Mouse (Mus musculus) monocyte, adult 5-6 weeks (primary cell): ENCODE results near the gene Creb3l1. TPM values are rescaled to one million over a fixed set of nuclear protein-coding genes. Genes with fewer than 3 reads are reported as not detected.

Source experiments
- ATAC-seq: fragments of 153-309, 156-312 bp; replicated peaks from 2 replicates; pipeline ENCODE4 v1.8.0; 2017; ENCODE audit warnings: mild to moderate bottlenecking; ENCODE audit not compliant: low TSS enrichment, insufficient number of reproducible peaks, severe bottlenecking, poor library complexity, low FRiP score
- total RNA-seq: library from RNA; stranded (forward); fragments of 200-1000, 200-491, 200-594 nt; gene quantifications from 3 replicates; pipeline ENCODE4 v1.2.3, GENCODE M21; 2017

Gene Creb3l1
- total RNA-seq, 1 experiment from 2014 or later, result not detected

DNA sequence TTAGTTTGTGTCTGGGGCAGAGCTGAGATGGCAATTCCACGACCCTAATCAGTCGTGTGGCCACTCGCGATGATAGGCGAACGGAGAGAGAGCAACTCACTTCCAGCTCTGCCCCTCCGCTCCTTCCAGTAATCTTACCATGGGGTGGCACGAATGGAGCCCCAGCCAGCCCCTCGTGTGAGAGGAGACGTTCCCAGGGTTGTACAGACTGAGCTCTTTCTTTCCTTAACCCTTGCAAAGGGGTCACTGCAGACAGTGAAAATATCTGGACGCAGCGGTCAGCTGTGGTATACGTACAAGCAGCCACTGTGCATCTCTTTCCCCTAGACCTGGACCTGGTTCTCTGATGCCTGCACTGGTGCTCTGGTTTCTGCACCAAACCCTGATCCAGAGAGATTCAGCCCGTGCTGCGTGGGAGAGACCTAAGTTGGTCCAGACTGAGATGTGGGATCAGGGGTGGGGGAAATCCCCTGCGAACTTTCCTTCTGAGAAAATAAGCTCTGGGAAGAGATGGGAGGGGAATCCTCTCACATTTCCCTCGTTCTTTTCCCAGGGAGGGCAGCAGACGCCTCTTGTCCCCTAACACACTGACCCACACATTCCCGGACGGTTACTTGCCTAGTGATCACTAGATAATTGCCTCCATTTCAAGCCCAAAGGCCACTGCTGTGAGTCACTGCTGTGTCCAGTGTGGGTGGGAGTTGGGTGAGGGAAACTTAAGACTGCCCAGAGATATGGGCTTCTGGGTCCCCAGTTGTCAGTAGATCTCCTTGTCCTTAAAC lies 15.5 kb downstream of the Creb3l1 start:
- no peak for ATAC-seq

DNA sequence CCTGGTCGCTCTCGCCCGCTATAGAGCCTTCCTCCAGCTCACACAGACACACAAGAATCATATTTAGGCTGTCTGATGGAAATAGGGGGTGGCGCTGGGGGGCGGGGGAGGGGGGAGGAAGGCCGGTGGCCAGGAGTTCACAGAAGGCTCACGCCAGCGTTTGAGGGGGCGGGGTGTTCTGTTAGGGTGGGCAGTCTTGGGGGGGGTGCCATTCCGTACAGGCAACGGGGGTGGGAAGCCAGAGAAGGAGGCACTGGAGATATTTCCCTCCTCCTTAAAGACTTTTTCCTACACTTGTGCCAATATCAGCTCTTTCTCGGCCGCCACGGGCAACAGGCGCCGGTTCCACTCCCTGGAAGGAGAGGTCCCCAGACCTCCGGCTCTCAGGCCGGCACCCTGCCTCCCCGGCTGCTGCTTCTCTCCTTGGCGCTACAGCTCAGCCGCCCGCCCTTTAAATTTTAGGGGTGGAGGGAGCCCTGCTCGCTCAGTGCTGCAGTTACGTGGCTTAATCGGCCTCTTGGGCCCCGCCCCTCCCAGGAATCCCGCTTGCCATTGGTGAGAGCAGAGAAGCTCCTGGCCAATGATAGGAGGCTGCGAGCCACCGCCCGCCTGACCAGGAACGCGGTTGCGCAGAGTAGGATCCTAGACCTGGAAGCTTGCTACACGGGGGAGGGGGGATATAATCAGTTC lies 16.2 kb downstream of the Creb3l1 start:
- ATAC-seq, result peak; percentile 97

DNA sequence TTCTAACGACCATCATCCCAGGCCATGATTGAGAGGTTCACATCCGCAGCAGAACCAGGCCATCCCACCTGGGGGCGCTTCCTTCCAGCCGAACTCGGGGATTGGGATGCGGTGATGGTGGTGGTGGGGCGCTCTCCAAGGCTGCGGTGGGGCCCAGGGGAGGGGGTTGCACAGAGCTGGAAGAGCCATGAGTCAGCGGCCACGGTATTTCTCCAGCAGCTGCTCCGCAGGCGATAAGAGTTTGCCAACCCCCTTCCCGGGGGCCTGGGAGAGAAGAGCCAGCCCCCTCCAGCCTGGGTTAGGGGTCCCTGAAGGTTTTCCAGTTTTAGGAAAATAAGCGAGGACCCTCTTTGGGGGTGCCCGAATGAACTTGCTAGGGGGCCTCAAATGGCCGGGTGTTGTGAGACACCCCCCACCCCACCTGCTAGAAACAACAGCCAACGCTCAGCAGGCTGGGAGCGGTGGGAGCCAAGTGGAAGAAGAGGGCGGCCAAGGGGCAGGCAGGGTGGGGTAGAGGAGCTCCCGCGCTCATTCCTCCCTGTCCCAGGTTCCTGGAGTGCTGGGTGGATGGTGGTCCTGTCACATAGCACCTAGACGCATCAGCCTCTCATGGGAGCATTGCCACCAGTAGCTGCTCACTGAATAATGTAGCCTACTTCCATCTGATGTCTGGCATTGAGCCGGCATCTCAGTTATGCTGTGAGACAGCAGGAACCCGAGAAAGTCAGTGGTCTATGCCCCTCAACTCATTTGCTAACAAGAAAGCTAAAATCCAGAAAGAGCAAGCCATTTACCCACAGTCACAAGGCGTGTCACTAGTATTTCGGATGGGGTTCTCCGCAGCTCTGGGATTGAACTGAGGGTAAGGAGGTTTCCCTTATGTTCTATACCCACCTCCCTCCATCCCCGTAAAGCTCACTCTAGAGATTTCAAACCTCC lies 17.1 kb downstream of the Creb3l1 start:
- no peak for ATAC-seq

DNA sequence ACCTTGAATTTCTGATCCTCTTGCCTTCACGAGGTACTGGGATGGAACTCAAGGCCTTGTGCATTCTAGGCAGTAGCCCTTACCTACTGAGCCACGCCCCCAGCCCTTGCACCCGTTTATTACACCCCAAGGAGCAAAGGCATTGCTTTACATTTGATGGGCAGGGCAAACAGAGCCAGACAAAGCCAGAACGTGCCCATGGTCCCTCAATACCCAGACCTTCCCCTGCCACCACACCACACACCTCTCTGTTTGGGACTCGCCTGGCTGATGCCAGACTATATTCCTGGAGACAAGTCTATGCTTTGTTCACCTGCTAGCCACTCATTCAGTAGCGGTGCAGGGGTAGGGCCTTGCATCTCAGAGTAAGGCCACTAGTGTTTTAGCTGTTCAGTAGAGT lies 17.8 kb downstream of the Creb3l1 start:
- ATAC-seq, result no peak

DNA sequence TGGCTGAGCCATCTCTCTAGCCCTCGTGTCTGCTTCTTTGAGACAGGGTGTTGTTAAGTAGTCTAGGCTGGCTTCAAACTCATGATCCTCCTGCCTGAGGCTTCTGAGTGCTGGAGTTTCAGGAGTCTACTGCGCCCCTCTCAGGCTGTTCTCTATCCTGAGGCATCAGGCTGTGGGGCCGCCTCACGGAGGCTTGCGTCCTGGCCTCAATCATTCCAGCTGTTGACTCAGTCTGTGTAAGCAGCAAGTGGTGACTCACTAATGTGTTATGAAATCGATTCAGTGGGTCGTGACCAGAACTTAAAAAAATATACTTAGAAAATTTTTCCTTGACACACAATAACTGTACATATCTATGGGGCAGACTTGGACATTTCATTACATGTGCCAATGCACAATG lies 19.7 kb downstream of the Creb3l1 start:
- no peak for ATAC-seq

DNA sequence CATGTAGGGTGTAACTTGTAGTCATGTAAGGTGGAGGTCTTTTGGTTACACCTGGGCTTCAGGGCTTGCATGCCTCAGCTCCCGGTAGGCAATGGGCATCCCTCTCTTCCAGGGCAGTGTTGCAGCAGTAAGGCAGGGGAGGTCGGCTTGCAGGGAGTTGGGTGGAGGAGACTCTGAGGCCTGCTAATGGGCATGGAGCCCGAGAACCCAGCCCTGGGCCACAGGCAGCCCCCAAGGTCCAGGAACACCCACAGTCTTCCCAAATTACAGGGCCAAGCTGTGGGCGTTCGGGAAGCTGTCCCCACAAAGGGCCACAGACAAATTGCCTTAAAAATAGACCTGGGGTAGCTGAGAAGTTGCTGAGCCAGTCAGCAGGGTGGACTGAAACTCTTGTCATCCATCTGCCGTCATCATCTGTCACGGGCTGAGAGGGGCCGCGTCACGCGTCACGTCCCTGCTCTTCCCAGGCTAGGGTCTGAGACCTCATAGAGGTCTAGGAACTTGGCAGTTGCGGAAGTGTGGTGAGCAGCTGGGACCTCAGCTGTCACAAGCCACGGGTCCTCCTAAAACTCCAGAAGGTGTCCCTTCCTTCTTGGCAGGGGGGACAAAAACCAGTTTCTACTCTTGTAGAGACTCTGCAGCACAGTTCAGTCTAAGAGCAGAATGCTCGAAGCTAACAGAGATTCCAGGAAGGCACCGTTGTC lies 26.2 kb downstream of the Creb3l1 start:
- no peak for ATAC-seq

DNA sequence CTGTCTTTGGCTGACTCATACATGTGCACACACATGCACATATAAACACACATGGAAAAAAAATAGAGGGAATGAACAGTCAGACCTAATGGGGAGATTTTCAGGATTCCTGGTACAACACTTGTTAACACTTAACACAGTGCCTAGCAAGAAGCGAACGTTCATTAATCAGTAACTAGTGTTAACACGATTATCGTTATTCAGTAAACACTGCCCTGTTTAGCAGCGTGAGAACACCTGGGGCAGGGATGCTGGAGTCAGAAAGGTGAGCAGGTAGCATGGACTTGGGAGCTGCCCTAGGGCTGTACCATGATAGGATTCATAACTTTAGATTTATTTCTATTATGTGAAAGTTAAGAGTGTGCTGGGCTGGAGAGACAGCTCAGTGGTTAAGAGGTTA lies 28.3 kb downstream of the Creb3l1 start:
- no peak for ATAC-seq

DNA sequence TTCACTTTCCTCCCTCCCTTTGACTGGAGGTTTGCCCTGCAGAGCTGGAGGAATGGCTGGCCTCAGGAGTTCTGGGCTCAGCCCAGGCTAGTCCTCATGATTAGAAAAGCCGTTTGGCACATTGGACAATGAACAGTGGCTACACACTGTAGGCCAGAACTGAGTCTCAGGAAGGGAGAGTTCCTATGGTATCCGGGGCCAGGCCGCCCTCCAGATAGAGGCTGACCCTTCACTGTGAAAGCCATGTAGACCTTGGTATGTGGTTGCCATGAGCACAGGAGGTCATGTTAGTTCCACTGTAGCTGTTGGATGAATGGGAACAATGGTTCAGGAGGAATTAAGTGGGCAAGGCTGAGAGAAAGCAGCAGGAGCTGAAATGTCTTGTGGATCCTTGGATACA lies 30.9 kb downstream of the Creb3l1 start:
- no peak for ATAC-seq

DNA sequence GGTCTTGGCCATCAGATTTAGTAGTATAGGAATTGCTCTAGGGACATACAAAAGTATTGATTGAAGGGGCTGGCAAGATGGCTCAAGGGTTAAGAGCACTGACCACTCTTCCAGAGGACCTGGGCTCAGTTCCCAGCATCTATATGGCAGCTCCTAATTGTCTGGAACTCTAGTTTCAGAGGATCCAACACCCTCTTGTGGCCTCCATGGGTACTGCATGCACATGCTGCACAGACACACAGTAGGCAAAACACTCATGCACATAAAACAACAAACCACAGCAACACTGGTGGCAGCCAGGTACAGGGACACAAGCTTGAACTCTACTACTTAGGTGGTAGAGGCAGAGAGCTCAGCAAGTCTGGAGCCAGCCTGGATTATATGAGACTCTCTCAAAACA lies 34.6 kb downstream of the Creb3l1 start:
- ATAC-seq, result no peak

DNA sequence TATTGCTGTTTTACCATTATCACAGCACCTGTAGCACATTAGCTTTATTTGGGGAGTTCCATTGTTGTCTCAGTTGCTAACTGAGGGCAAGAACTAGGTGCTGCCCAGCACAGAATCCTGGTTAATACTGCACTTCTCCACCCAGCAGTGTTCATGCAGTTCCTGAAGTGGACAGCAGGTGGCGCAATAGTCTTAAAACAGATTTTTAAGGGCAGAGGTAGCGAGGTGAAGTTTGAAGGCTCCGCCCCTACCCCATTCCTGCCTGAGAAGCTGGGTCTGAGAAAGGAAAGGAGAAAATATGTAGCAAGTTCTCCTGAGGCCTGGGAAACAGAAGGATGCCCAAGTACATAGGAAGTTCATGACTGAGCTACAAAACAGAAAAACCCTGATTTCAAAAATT lies 36.8 kb downstream of the Creb3l1 start:
- 0 out of 2 replicates have a peak, but pooled peaks have one; percentile 33 for ATAC-seq

DNA sequence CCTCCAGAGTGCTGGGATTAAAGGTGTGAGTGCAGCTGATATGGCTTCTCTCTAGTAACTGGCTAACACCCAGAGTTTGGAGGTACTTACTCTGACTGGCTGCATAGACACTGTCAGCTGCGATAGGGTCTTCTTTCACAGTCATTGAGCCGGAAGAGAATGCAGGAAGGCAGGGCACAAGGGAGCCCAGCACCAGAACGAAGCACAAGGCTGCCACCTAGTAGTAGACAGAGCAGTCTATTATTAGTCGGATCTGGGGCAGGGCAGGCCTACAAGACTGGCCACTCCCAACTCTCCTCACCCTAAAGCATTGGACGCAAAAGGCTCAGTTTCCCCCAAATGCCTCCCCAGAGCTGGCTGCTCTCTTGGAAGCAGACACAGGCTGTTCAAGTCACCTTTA lies 38.2 kb downstream of the Creb3l1 start:
- peak; percentile 46 for ATAC-seq

DNA sequence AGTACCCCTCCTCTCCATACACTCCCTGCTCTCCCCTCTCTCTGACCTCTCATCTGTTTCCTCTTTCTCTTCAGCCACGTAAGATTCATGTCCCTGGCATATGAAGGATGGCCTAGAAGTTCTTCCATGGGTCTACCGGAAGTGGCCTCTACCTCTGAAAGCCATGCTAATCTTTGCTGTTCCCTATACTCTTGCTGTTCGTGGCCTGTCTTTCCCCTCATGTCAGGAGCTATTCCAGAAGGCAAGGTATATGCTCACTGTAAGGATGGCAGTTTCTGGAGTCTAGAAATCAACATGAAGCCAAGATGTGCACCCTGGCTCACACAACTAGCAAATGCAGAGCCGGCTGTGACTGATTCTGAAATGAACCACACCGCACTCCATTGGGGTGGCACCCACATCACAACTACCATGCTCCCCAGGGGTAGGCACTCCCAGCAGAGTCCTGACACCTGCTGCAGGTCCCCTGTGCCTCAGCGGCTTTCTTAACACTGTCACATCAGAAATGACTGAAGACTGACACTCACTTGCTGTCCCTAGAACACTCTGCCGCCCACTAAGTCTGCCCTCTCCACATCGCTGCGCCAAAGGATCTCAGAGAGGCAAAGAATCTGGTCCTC lies 39.3 kb downstream of the Creb3l1 start:
- ATAC-seq, result peak; percentile 13

DNA sequence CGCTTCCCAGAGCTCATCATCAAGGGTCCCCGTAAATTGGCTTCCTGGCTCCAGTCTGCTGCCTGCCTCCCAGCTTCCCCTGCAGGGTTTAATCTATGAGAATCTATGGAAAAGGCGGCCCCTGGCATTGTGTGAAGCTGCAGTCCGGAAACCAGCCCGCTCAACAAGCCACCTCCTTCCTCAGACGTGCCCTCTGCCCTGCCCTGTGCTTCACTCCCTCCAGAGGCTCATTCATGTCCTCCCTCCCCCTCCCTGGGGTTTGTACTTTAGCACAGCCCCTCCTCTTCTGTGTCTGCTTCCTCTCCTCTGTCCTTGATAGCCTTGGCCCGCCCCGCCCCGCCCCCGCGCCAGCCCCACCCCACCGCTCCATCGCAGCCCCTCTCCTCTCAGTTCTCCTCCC lies 39.9 kb downstream of the Creb3l1 start:
- peak; percentile 88 for ATAC-seq

DNA sequence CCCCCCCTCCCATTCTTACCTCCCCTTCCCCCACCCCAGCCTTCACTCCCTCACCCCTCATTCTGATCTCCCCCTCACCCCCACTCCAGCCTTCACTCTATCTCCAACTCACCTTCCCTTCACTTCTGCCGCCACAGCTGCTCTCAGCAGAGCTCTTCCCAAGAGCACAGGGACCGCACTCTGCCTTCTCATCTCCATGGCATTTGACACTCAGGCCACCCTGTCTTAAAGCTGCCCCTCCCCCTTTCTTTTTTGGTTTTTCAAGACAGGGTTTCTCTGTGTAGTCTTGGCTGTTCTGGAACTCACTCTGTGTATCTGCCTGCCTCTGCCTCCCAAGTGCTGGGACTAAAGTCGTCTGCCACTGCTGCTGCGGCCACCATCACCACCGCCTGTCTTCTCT lies 43.5 kb downstream of the Creb3l1 start:
- ATAC-seq, result no peak

DNA sequence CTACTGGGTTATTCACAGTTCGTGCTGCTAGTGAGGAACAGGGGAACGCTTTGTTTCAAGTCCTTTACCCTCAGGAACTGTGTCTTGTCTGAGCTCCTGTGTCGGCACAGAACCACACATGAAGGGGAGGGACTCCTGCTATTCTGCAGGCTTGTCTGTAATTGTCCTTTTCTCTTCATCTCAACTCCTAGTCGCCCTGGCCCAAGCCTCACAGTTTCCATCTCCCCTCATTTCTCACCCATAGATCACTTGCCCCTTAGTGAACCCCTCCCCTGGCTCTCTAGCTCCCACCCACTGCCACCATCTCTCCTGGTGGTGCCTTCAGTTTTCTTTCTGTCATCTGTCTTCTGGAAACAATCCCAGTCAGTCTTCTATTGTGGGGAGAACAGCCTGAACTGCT lies 44.1 kb downstream of the Creb3l1 start:
- no peak for ATAC-seq

DNA sequence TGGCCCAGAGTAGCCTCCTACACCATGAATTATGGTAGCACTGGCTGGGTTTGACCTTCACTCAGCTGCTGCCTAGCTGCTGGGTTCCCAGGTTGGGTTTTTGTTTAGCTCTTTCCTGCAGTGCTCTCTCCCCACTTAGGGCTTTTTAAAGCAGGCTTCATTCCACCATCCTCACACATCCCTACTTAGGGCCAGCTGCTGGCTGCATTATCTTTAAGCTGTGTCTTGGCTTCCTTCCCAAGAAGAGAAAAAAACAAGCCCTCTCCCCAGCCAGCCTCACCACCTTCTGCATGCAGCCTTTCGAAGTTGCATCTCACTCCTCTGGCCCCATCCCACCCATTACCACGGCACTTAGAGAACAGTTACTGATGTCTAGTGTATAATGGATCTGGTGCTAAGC lies 45.8 kb downstream of the Creb3l1 start:
- ATAC-seq, result no peak

DNA sequence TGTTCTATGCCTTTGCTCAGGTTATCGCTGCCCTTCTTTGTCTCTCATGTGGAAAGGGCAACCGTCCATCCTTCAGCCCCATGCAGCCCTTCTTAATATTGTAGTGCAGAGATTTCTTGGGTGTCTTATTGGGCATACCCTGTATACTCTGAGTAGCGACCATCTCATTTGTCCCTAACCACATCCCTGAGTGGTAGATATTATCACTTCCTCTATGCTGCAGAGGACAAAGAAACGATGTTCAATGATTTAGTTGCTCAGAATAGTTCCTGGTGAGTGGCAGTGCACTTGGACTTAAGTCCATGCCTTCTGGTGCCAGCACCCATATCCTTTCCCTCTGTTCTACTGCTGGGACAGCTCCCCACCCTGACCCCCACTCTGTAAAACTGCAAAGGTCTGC lies 46.3 kb downstream of the Creb3l1 start:
- ATAC-seq, result 0 out of 2 replicates have a peak, but pooled peaks have one; percentile 15
